Mouse (Mus musculus) CD8-positive naive resting alpha-beta T cell, adult 2 months (primary cell): Measurements from ENCODE around the gene Vps18.
A peak's percentile ranks its signal among the peaks of the same experiment; 100 is the strongest.

ENCODE experiments used
- DNase-seq, 2 experiments: peaks; one replicate each; pipeline ENCODE4 v3.0.0; 2022; ENCODE audit warnings: low read depth in 2 of 2, low spot score in 2 of 2

Vps18 gene

GRCm38 (mm10) chr2:119289014-119289416, 475 bp downstream of the Vps18 start:
- no peak for DNase-seq

GRCm38 (mm10) chr2:119292281-119292680, 3.7 kb downstream of the Vps18 start:
- no peak for DNase-seq

- no peak for DNase-seq
These were observed 4.3 kb downstream of the Vps18 start for GRCm38 (mm10) chr2:119292852-119293251.

GRCm38 (mm10) chr2:119293311-119293710, 4.8 kb downstream of the Vps18 start:
- DNase-seq = no peak

- DNase-seq = no peak
These were observed 5.3 kb downstream of the Vps18 start for GRCm38 (mm10) chr2:119293776-119294390.

GRCm38 (mm10) chr2:119294411-119294810, 5.9 kb downstream of the Vps18 start:
- no peak for DNase-seq

- no peak for DNase-seq
These were observed 8.2 kb downstream of the Vps18 start for GRCm38 (mm10) chr2:119296756-119297155.

GRCm38 (mm10) chr2:119297506-119297905, 9.0 kb downstream of the Vps18 start:
- DNase-seq = no peak

GRCm38 (mm10) chr2:119298330-119298729, 9.8 kb downstream of the Vps18 start:
- peak in 1 of 2 experiments; percentile 47 for DNase-seq

- DNase-seq = no peak
These were observed 10.3 kb downstream of the Vps18 start for GRCm38 (mm10) chr2:119298839-119299238.

- peak; percentile 75 to 78 for DNase-seq
These were observed 11.7 kb downstream of the Vps18 start for GRCm38 (mm10) chr2:119299981-119300818.

GRCm38 (mm10) chr2:119300819-119301493, 12.4 kb downstream of the Vps18 start:
- peak in 1 of 2 experiments; percentile 9 for DNase-seq

GRCm38 (mm10) chr2:119302876-119303275, 14.3 kb downstream of the Vps18 start:
- no peak for DNase-seq

GRCm38 (mm10) chr2:119304391-119304790, 15.9 kb downstream of the Vps18 start:
- DNase-seq = no peak

GRCm38 (mm10) chr2:119304798-119305208, 16.3 kb downstream of the Vps18 start:
- no peak for DNase-seq

- DNase-seq = no peak
These were observed 23.0 kb downstream of the Vps18 start for GRCm38 (mm10) chr2:119311544-119311943.

GRCm38 (mm10) chr2:119312380-119312958, 23.9 kb downstream of the Vps18 start:
- DNase-seq = no peak

- no peak for DNase-seq
These were observed 25.4 kb downstream of the Vps18 start for GRCm38 (mm10) chr2:119313780-119314479.

- no peak for DNase-seq
These were observed 26.3 kb downstream of the Vps18 start for GRCm38 (mm10) chr2:119314742-119315310.

GRCm38 (mm10) chr2:119318043-119318710, 29.6 kb downstream of the Vps18 start:
- DNase-seq = no peak
